Mouse (Mus musculus): ENCODE results near the gene Cdk12. TPM values are rescaled to one million over a fixed set of nuclear protein-coding genes. Genes with fewer than 3 reads are reported as not detected.

The Cdk12 gene
- polyA plus RNA-seq, 1 experiment from 2014 or later, result 12.2 TPM

GRCm38 (mm10) chr11:98265891-98266290 is 63.0 kb downstream of the Cdk12 start:
- Histone ChIP-seq H3K4me3 (ENCODE audit: low read depth, low read length) (no peak overlapping the region), H3K9me3 (replicated peaks; ENCODE audit: control insufficient read depth, low read length) (no peaks in the 10 kb centered on the region), H3K27ac (replicated peaks; ENCODE audit: low read depth, low read length) (no peak overlapping the region), H3K9ac (replicated peaks; ENCODE audit: low read length) (no peak overlapping the region), H3K27me3 (ENCODE audit: control insufficient read depth, insufficient read depth, low read length) (no peaks in the 10 kb centered on the region), H3K4me2 (ENCODE audit: low read depth, low read length) (no peak overlapping the region), H3K4me1 (ENCODE audit: control insufficient read depth, insufficient read depth, low read length) (no peaks in the 10 kb centered on the region), H3K36me3 (replicated peaks; ENCODE audit: control insufficient read depth, insufficient read depth, low read depth, low read length) (peaks cover 2% of the 10 kb centered on the region; the same call in 1 of the 2 replicates)
- DNase-seq (ENCODE audit: low spot score), result no peak
- 72% methylated on average over 5 of the region's 5 CpGs for WGBS
- ATAC-seq (replicated peaks; ENCODE audit: insufficient number of reproducible peaks, low FRiP score, low TSS enrichment, low read depth), result no peak

DNA sequence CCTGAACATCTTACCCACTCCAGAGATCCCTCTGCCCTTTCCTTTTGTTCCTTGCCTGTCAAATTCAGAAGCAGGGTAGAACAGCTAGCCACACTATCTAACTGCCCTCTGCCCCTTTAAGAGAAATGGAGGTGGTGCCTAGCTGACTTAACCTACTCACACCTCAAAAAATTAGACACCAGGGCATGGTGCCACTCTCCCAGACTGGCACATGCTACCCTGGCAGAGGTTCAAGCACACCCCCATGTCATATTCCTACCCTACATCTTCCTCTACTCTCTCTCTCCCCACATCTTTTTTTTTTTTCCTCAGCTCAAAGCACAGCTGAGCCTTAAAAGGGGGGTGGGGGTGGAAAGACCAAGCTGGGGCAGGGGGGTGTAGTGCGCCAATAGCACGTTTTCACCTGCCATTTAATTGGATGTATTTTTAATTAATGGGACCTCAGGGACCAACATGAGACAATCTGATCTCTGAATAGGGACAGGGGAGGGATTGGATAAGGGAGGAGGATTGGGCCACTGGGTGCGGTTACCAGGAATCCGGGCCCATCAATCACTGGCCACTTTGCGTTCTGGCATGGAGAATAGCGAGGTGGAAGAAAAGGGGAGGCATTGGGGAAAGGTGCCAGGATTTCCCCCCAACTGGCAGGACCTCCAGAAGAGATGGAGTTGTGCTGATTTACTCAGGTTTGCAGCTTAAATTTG is 64.0 kb downstream of the Cdk12 start:
- Histone ChIP-seq H3K27me3 (ENCODE audit: control insufficient read depth, insufficient read depth, low read length) (no peaks in the 10 kb centered on the region), H3K4me1 (ENCODE audit: control insufficient read depth, insufficient read depth, low read length) (no peaks in the 10 kb centered on the region), H3K9ac (replicated peaks; ENCODE audit: low read length) (no peak overlapping the region), H3K4me2 (ENCODE audit: low read depth, low read length) (no peak overlapping the region), H3K9me3 (replicated peaks; ENCODE audit: control insufficient read depth, low read length) (no peaks in the 10 kb centered on the region), H3K36me3 (replicated peaks; ENCODE audit: control insufficient read depth, insufficient read depth, low read depth, low read length) (peaks cover 2% of the 10 kb centered on the region; the same call in 1 of the 2 replicates), H3K27ac (replicated peaks; ENCODE audit: low read depth, low read length) (no peak overlapping the region), H3K4me3 (ENCODE audit: low read depth, low read length) (no peak overlapping the region)
- DNase-seq (ENCODE audit: low spot score) (no peak), ATAC-seq (replicated peaks; ENCODE audit: insufficient number of reproducible peaks, low FRiP score, low TSS enrichment, low read depth) (no peak)
- 76% methylated on average over 6 of the region's 6 CpGs for WGBS

GRCm38 (mm10) chr11:98270066-98270465 is 67.2 kb downstream of the Cdk12 start:
- 96% methylated on average over 3 of the region's 3 CpGs for WGBS
- H3K4me3 ChIP-seq (ENCODE audit: low read depth, low read length), result no peak overlapping the region
- no peak overlapping the region for H3K27ac ChIP-seq (replicated peaks; ENCODE audit: low read depth, low read length)
- ATAC-seq (replicated peaks; ENCODE audit: insufficient number of reproducible peaks, low FRiP score, low TSS enrichment, low read depth) (no peak), DNase-seq (ENCODE audit: low spot score) (no peak)
- H3K4me2 ChIP-seq (ENCODE audit: low read depth, low read length), result no peak overlapping the region
- H3K9me3 ChIP-seq (replicated peaks; ENCODE audit: control insufficient read depth, low read length), result no peaks in the 10 kb centered on the region
- no peak overlapping the region for H3K9ac ChIP-seq (replicated peaks; ENCODE audit: low read length)
- no peaks in the 10 kb centered on the region for H3K4me1 ChIP-seq (ENCODE audit: control insufficient read depth, insufficient read depth, low read length)
- H3K27me3 ChIP-seq (ENCODE audit: control insufficient read depth, insufficient read depth, low read length), result no peaks in the 10 kb centered on the region
- H3K36me3 ChIP-seq (replicated peaks; ENCODE audit: control insufficient read depth, insufficient read depth, low read depth, low read length), result peaks cover 2% of the 10 kb centered on the region; the same call in 1 of the 2 replicates

DNA sequence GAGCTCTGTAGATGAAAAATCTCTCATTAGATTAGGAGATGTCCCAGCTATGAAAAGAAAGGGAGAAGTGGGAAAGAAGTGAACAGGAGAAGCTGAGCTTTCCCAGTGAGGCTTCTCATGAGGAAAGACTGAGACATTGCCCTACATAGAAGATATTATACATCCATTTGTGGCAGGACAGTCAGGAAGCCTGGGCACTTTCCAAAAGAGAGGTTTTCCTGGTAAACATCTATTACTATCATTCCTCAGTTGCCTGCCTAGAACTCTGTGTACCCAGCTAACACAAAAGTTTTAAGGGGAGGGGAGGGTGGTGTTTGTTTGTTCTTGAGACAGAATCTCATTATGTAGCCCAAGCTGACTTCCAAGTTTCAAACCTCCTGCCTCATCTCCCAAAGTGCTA is 67.6 kb downstream of the Cdk12 start:
- DNase-seq (ENCODE audit: low spot score), result no peak
- no peak overlapping the region for H3K27ac ChIP-seq (replicated peaks; ENCODE audit: low read depth, low read length)
- H3K9me3 ChIP-seq (replicated peaks; ENCODE audit: control insufficient read depth, low read length), result no peaks in the 10 kb centered on the region
- H3K4me2 ChIP-seq (ENCODE audit: low read depth, low read length), result no peak overlapping the region
- H3K9ac ChIP-seq (replicated peaks; ENCODE audit: low read length), result no peak overlapping the region
- no peaks in the 10 kb centered on the region for H3K27me3 ChIP-seq (ENCODE audit: control insufficient read depth, insufficient read depth, low read length)
- no peak for ATAC-seq (replicated peaks; ENCODE audit: insufficient number of reproducible peaks, low FRiP score, low TSS enrichment, low read depth)
- peaks cover 2% of the 10 kb centered on the region; the same call in 1 of the 2 replicates for H3K36me3 ChIP-seq (replicated peaks; ENCODE audit: control insufficient read depth, insufficient read depth, low read depth, low read length)
- H3K4me3 ChIP-seq (ENCODE audit: low read depth, low read length), result no peak overlapping the region
- no peaks in the 10 kb centered on the region for H3K4me1 ChIP-seq (ENCODE audit: control insufficient read depth, insufficient read depth, low read length)

DNA sequence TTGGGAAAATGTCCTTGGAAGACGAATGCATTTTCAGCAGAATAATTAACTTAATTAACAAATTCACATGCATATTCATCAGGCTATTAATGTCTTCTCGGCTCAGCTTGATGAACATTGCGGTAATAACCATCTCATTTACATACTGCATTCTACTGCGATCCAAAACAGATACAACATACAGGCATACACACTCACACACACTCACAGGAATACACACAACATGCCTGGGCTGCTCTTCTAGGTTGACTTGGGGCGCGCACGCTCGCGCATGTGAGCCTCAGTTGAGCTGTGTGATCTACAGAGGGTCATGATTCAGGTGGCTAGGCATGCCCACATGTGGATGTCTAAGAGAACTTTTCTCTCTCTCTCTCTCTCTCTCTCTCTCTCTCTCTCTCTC is 80.9 kb downstream of the Cdk12 start:
- Histone ChIP-seq H3K9ac (replicated peaks; ENCODE audit: low read length) (no peak overlapping the region), H3K36me3 (replicated peaks; ENCODE audit: control insufficient read depth, insufficient read depth, low read depth, low read length) (no peaks in the 10 kb centered on the region), H3K27ac (replicated peaks; ENCODE audit: low read depth, low read length) (no peak overlapping the region), H3K4me1 (ENCODE audit: control insufficient read depth, insufficient read depth, low read length) (no peaks in the 10 kb centered on the region), H3K4me2 (ENCODE audit: low read depth, low read length) (no peak overlapping the region), H3K9me3 (replicated peaks; ENCODE audit: control insufficient read depth, low read length) (no peaks in the 10 kb centered on the region), H3K4me3 (ENCODE audit: low read depth, low read length) (no peak overlapping the region), H3K27me3 (ENCODE audit: control insufficient read depth, insufficient read depth, low read length) (no peaks in the 10 kb centered on the region)
- DNase-seq (ENCODE audit: low spot score) (no peak), ATAC-seq (replicated peaks; ENCODE audit: insufficient number of reproducible peaks, low FRiP score, low TSS enrichment, low read depth) (no peak)
- 34% methylated on average over 9 of the region's 9 CpGs for WGBS

DNA sequence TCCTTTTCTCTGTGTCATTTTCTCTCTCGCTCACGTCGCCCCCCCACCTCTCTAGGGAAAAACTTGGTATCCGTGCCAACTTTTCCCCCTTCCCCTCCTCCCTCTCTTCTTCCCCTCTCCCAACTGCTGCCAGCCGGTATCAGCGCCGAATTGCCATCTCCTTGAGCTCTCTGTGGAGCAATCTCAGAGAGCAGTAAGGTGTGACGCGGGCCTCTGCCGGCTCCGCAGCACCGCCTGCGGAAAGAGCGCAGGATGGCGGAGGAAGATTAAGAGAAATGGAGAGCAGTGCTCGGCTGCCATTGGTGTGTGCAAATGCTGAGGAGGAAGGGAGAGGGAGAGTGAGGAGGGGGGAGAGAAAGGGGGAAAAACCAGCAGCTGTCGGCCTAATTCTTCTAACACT is 81.4 kb downstream of the Cdk12 start:
- H3K9me3 ChIP-seq (replicated peaks; ENCODE audit: control insufficient read depth, low read length), result no peaks in the 10 kb centered on the region
- ATAC-seq (replicated peaks; ENCODE audit: insufficient number of reproducible peaks, low FRiP score, low TSS enrichment, low read depth) (no peak), DNase-seq (ENCODE audit: low spot score) (peak; percentile 33)
- H3K4me2 ChIP-seq (ENCODE audit: low read depth, low read length), result peak overlapping the region; percentile 26; the same call in 1 of the 2 replicates
- H3K27me3 ChIP-seq (ENCODE audit: control insufficient read depth, insufficient read depth, low read length), result no peaks in the 10 kb centered on the region
- H3K9ac ChIP-seq (replicated peaks; ENCODE audit: low read length), result no peak overlapping the region
- H3K4me3 ChIP-seq (ENCODE audit: low read depth, low read length), result no peak overlapping the region
- H3K4me1 ChIP-seq (ENCODE audit: control insufficient read depth, insufficient read depth, low read length), result no peaks in the 10 kb centered on the region
- H3K27ac ChIP-seq (replicated peaks; ENCODE audit: low read depth, low read length), result no peak overlapping the region
- WGBS, result 2% methylated on average over 16 of the region's 17 CpGs
- H3K36me3 ChIP-seq (replicated peaks; ENCODE audit: control insufficient read depth, insufficient read depth, low read depth, low read length), result no peaks in the 10 kb centered on the region

GRCm38 (mm10) chr11:98285368-98285767 is 82.5 kb downstream of the Cdk12 start:
- no peaks in the 10 kb centered on the region for H3K4me1 ChIP-seq (ENCODE audit: control insufficient read depth, insufficient read depth, low read length)
- no peak overlapping the region for H3K4me3 ChIP-seq (ENCODE audit: low read depth, low read length)
- ATAC-seq (replicated peaks; ENCODE audit: insufficient number of reproducible peaks, low FRiP score, low TSS enrichment, low read depth) (no peak), DNase-seq (ENCODE audit: low spot score) (no peak)
- no peaks in the 10 kb centered on the region for H3K9me3 ChIP-seq (replicated peaks; ENCODE audit: control insufficient read depth, low read length)
- H3K4me2 ChIP-seq (ENCODE audit: low read depth, low read length), result no peak overlapping the region
- H3K9ac ChIP-seq (replicated peaks; ENCODE audit: low read length), result no peak overlapping the region
- H3K36me3 ChIP-seq (replicated peaks; ENCODE audit: control insufficient read depth, insufficient read depth, low read depth, low read length), result no peaks in the 10 kb centered on the region
- no peak overlapping the region for H3K27ac ChIP-seq (replicated peaks; ENCODE audit: low read depth, low read length)
- no peaks in the 10 kb centered on the region for H3K27me3 ChIP-seq (ENCODE audit: control insufficient read depth, insufficient read depth, low read length)
- WGBS, result 42% methylated on average over 2 of the region's 2 CpGs

DNA sequence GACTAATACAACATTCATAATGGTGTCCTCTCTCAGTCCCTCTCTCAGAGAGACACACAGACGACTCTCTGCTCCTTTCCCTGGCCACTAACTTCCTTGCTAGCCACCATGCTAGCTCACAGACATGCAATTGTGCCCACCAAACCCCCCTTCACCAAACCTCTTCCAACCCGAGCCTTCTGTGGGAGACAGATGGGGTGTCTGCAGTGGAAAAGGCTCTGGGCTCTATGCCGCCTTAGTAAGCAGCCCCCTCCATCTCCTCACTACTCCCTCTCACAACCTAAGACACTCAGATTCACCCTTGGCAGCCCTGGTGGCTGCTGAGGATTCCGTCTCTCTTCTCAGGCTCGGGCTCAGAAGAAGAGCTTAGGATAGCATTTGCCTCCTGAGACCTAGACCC is 84.7 kb downstream of the Cdk12 start:
- Histone ChIP-seq H3K4me2 (ENCODE audit: low read depth, low read length) (no peak overlapping the region), H3K4me3 (ENCODE audit: low read depth, low read length) (no peak overlapping the region), H3K27me3 (ENCODE audit: control insufficient read depth, insufficient read depth, low read length) (no peaks in the 10 kb centered on the region), H3K4me1 (ENCODE audit: control insufficient read depth, insufficient read depth, low read length) (no peaks in the 10 kb centered on the region), H3K27ac (replicated peaks; ENCODE audit: low read depth, low read length) (no peak overlapping the region), H3K36me3 (replicated peaks; ENCODE audit: control insufficient read depth, insufficient read depth, low read depth, low read length) (no peaks in the 10 kb centered on the region), H3K9me3 (replicated peaks; ENCODE audit: control insufficient read depth, low read length) (no peaks in the 10 kb centered on the region), H3K9ac (replicated peaks; ENCODE audit: low read length) (no peak overlapping the region)
- 45% methylated on average over 5 of the region's 5 CpGs for WGBS
- no peak for DNase-seq (ENCODE audit: low spot score)
- no peak for ATAC-seq (replicated peaks; ENCODE audit: insufficient number of reproducible peaks, low FRiP score, low TSS enrichment, low read depth)

All from embryonic facial prominence, embryonic 11.5 days (tissue).